Mouse (Mus musculus) forebrain, embryonic 11.5 days (tissue): ENCODE measurements around the gene Map2k2. TPM values are rescaled to one million over a fixed set of nuclear protein-coding genes. Genes with fewer than 3 reads are reported as not detected.
A peak's percentile ranks its signal among the peaks of the same experiment; 100 is the strongest.
"Not testable (repeated sequence)": the region's sequence is repeated elsewhere in the genome, so short reads cannot be mapped to it uniquely, and the experiment has no call there.

ENCODE experiments used
- ATAC-seq: fragments of 200-750 bp; cut with Nextera tagmentation; replicated peaks from 2 replicates; pipeline ENCODE4 v1.8.0; 2017; ENCODE audit warnings: moderate TSS enrichment; ENCODE audit not compliant: low FRiP score
- DNase-seq: peaks from one replicate; pipeline ENCODE4 v3.0.0-alpha.2; 2017; ENCODE audit warnings: low spot score
- H3K27ac ChIP-seq: fragments of 300-500 bp; sonication (generic); 2 replicates; pipeline ENCODE4 v1.5.1; 2014; ENCODE audit warnings: low read depth, low read length
- H3K27me3 ChIP-seq: fragments of 300-500 bp; sonication (generic); 2 replicates; pipeline ENCODE4 v1.6.1; 2014; ENCODE audit warnings: mild to moderate bottlenecking, low read length, mixed read lengths; ENCODE audit not compliant: control insufficient read depth, insufficient read depth
- H3K36me3 ChIP-seq: fragments of 300-500 bp; sonication (generic); 2 replicates; pipeline ENCODE4 v1.6.1; 2014; ENCODE audit warnings: mild to moderate bottlenecking, low read length, moderate library complexity, mixed read lengths; ENCODE audit not compliant: control insufficient read depth, insufficient read depth
- H3K4me1 ChIP-seq: fragments of 300-500 bp; sonication (generic); replicated peaks from 2 replicates; pipeline ENCODE4 v1.6.1; 2014; ENCODE audit warnings: low read length, mixed read lengths; ENCODE audit not compliant: control insufficient read depth, insufficient read depth
- H3K4me2 ChIP-seq: fragments of 300-500 bp; sonication (generic); 2 replicates; pipeline ENCODE4 v1.6.1; 2014; ENCODE audit warnings: low read depth, mild to moderate bottlenecking, low read length, moderate library complexity, mixed read lengths; ENCODE audit not compliant: severe bottlenecking
- H3K4me3 ChIP-seq: fragments of 300-500 bp; sonication (generic); 2 replicates; pipeline ENCODE4 v1.5.1; 2014; ENCODE audit warnings: low read depth, low read length
- H3K9ac ChIP-seq: fragments of 300-500 bp; sonication (generic); 2 replicates; pipeline ENCODE4 v1.6.1; 2014; ENCODE audit warnings: low read length
- H3K9me3 ChIP-seq: fragments of 300-500 bp; sonication (generic); 2 replicates; pipeline ENCODE4 v1.6.1; 2016; ENCODE audit warnings: low read length, mixed read lengths; ENCODE audit not compliant: control insufficient read depth
- WGBS: fragments of 180-500 bp; shearing (Covaris S2); extraction: QIAGEN DNeasy Blood & Tissue Kit; methylation state at CpG from one replicate; pipeline ENCODE4 v1.1.7; 2014; 5-methylcytosine and 5-hydroxymethylcytosine counted together
- polyA plus RNA-seq: library from polyadenylated mRNA; unstranded; fragments of >200 nt; fragmentation: Nextera tagmentation; extraction: Ambion mirVana; gene quantifications from 2 replicates; pipeline ENCODE4 v1.2.1, GENCODE M21; 2014

Map2k2 gene
- polyA plus RNA-seq, 1 experiment from 2014 or later, result 212 TPM

- ATAC-seq (no peak), DNase-seq (no peak)
- Histone ChIP-seq H3K27ac (no peak overlapping the region), H3K4me2 (no peak overlapping the region), H3K4me1 (peaks cover 2% of the 10 kb centered on the region), H3K4me3 (no peak overlapping the region), H3K36me3 (peaks cover 14% of the 10 kb centered on the region; the same call in 1 of the 2 replicates), H3K9me3 (no peaks in the 10 kb centered on the region), H3K27me3 (no peaks in the 10 kb centered on the region), H3K9ac (no peak overlapping the region)
- WGBS, result 93% methylated on average over 8 of the region's 8 CpGs
These were observed 56.0 kb downstream of the Map2k2 start for GRCm38 (mm10) chr10:81161602-81162317.

DNA sequence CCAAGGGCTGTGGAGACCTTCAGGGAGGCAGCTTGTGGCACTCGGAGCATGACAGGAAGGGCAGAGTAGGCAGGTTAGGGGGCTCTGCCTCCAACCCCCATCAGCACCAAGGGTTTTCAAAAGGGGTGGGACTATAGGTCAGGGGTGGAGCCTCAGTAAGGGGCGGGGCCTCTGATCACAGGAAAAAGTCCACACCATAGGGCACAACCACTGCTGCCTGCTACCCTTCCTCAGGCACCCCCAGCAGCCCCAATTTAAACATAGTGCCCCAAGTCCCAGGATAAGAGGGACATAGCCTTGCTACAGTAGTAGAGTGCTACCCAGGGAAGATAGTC is 56.6 kb downstream of the Map2k2 start:
- 78% methylated on average over 2 of the region's 2 CpGs for WGBS
- Histone ChIP-seq H3K4me2 (no peak overlapping the region), H3K9ac (no peak overlapping the region), H3K9me3 (no peaks in the 10 kb centered on the region), H3K36me3 (peaks cover 9% of the 10 kb centered on the region; the same call in 1 of the 2 replicates), H3K27ac (no peak overlapping the region), H3K4me3 (no peak overlapping the region), H3K4me1 (peaks cover 4% of the 10 kb centered on the region), H3K27me3 (no peaks in the 10 kb centered on the region)
- DNase-seq (no peak), ATAC-seq (no peak)

DNA sequence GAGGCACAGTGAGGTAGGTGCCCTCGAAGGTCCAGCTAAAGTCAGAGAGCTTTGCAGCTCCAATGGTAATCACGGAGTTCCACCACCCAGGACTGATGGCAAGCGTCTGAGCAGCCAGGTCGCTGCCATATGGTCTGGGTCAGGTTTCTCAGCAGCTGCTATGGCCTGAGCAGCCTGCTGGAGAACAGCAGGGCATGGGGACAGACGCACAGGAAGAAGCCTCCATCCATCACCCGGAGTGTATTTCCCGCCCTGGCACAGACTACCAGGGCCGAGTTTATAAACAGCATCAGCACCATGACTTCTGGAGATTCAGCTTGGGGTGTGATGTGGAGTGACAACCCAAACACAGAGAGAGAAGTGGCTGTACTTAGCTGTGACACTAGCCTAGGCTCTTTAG is 59.4 kb downstream of the Map2k2 start:
- Histone ChIP-seq H3K36me3 (peaks cover 9% of the 10 kb centered on the region; the same call in 1 of the 2 replicates), H3K4me2 (no peak overlapping the region), H3K27me3 (no peaks in the 10 kb centered on the region), H3K4me3 (no peak overlapping the region), H3K9me3 (no peaks in the 10 kb centered on the region), H3K4me1 (peaks cover 6% of the 10 kb centered on the region), H3K9ac (no peak overlapping the region; the same call in 1 of the 2 replicates), H3K27ac (no peak overlapping the region)
- DNase-seq (no peak), ATAC-seq (no peak)
- WGBS, result 87% methylated on average over 8 of the region's 8 CpGs

GRCm38 (mm10) chr10:81167200-81168086 is 61.7 kb downstream of the Map2k2 start, which contains the start of gene Pias4:
TSS of gene Pias4 (minus strand) at chr10:81167923.
- Histone ChIP-seq H3K4me1 (peaks cover 6% of the 10 kb centered on the region), H3K27ac (peak within 1 kb of the TSS; percentile 37), H3K36me3 (peaks cover 5% of the 10 kb centered on the region; the same call in 1 of the 2 replicates), H3K9me3 (no peaks in the 10 kb centered on the region), H3K4me2 (peak within 1 kb of the TSS; percentile 85), H3K27me3 (no peaks in the 10 kb centered on the region), H3K4me3 (peak within 1 kb of the TSS; percentile 89), H3K9ac (peak within 1 kb of the TSS; percentile 83)
- DNase-seq (peak; percentile 100), ATAC-seq (peak; percentile 93)
- WGBS, result under 1% methylated on average over 57 of the region's 64 CpGs

- H3K4me2 ChIP-seq, result peak overlapping the region; percentile 78
- H3K9ac ChIP-seq, result peak overlapping the region; percentile 41
- 6% methylated on average over 5 of the region's 5 CpGs for WGBS
- H3K27me3 ChIP-seq, result no peaks in the 10 kb centered on the region
- ATAC-seq (peak; percentile 78), DNase-seq (no peak)
- peak overlapping the region; percentile 14; the same call in 1 of the 2 replicates for H3K27ac ChIP-seq
- peak overlapping the region; percentile 89 for H3K4me3 ChIP-seq
- H3K36me3 ChIP-seq, result peaks cover 2% of the 10 kb centered on the region; the same call in 1 of the 2 replicates
- H3K4me1 ChIP-seq, result peaks cover 6% of the 10 kb centered on the region
- H3K9me3 ChIP-seq, result no peaks in the 10 kb centered on the region
These were observed 62.3 kb downstream of the Map2k2 start for GRCm38 (mm10) chr10:81168087-81168431.

- Histone ChIP-seq H3K4me2 (peak overlapping the region; percentile 78), H3K9me3 (no peaks in the 10 kb centered on the region), H3K9ac (peak overlapping the region; percentile 41), H3K27me3 (no peaks in the 10 kb centered on the region), H3K27ac (peak overlapping the region; percentile 14; the same call in 1 of the 2 replicates), H3K4me3 (peak overlapping the region; percentile 89), H3K36me3 (peaks cover 2% of the 10 kb centered on the region; the same call in 1 of the 2 replicates), H3K4me1 (peaks cover 9% of the 10 kb centered on the region)
- 4% methylated on average over 29 of the region's 29 CpGs for WGBS
- DNase-seq (peak; percentile 85), ATAC-seq (0 out of 2 replicates have a peak, but pooled peaks have one; percentile 25)
These were observed 63.0 kb downstream of the Map2k2 start for GRCm38 (mm10) chr10:81168521-81169244.

DNA sequence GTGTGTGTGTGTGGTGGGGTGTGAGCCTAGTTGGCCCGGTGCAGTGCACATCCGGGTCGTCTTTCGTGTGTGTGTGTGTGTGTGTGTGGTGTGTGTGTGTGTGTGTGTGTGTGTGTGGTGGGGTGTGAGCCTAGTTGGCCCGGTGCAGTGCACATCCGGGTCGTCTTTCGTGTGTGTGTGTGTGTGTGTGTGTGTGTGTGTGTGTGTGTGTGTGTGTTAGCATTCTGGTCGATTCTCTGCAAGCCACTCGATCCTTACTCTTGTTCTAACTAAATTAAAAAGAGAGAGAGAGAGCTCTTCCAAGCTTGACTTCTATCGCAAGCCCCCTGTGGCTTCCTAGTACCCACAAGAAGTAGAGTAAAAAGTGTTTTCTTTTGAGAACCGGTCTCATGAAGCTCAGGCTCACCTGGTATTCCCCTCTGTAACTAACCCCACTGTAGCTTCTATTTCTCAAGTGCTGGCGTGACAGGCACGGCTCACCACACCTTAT is 63.7 kb downstream of the Map2k2 start:
- ATAC-seq, H3K27ac ChIP-seq: not testable (repeated sequence)
- WGBS, result 49% methylated on average over 9 of the region's 14 CpGs

GRCm38 (mm10) chr10:81173132-81173531 is 67.4 kb downstream of the Map2k2 start:
- peak; percentile 23 for ATAC-seq

More for the DNA sequence above, 63.7 kb downstream of the Map2k2 start:
- not testable (repeated sequence) for DNase-seq, H3K36me3 ChIP-seq, H3K9me3 ChIP-seq, H3K4me2 ChIP-seq, H3K4me3 ChIP-seq, H3K27me3 ChIP-seq, H3K9ac ChIP-seq
- peaks cover 12% of the 10 kb centered on the region for H3K4me1 ChIP-seq

More at GRCm38 (mm10) chr10:81173132-81173531, 67.4 kb downstream of the Map2k2 start:
- WGBS, result 4% methylated on average over 21 of the region's 21 CpGs
- Histone ChIP-seq H3K4me1 (peaks cover 23% of the 10 kb centered on the region), H3K27ac (peak overlapping the region; percentile 80), H3K4me2 (peak overlapping the region; percentile 0; the same call in 1 of the 2 replicates), H3K36me3 (peaks cover 5% of the 10 kb centered on the region), H3K27me3 (no peaks in the 10 kb centered on the region), H3K9me3 (no peaks in the 10 kb centered on the region), H3K4me3 (no peak overlapping the region; the same call in 1 of the 2 replicates), H3K9ac (peak overlapping the region; percentile 4; the same call in 1 of the 2 replicates)
- DNase-seq, result peak; percentile 90
